Mouse (Mus musculus): ENCODE measurements around the gene Csdc2.

Csdc2 gene

DNA sequence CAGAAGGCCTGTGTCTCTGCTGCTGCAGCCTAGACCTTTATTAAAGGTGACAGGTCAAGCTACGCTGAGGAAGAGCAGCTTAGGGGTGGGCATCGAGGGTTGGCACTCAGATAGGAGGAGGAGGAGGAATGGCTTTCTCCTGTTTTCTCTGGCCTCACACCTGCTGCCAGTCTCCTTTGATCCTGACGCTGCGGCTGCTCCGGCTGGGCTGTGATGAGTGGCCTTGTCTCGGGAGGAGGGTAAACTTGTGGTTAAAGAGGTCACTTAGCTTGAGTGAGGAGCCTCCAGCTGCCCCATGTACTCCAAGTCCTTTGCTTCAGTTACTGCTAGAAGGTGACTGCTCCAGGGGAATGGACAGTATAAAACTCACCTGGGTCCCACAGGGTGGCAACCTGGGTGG lies 57.4 kb downstream of the Csdc2 start:
- no peak for DNase-seq (ENCODE audit: low spot score)

Data from left cerebral cortex, adult 11 months (tissue).